Comparison of ENCODE assay signal across 8 mouse cellular contexts in genomic region chr13:37311555-37312221, GRCm38 (mm10). TPM values are rescaled to one million over a fixed set of nuclear protein-coding genes. Genes with fewer than 3 reads are reported as not detected.
DNase-seq lines count a peak whose midpoint lies in the region; ATAC-seq and TF ChIP-seq lines count a peak whose summit lies in the region.

No protein-coding gene starts in this region.

- DNase-seq in adrenal gland, postnatal 10 days = peak; percentile 6
- no peak for DNase-seq in adrenal gland, postnatal 4 days (ENCODE audit: low spot score in 2 of 2)
- DNase-seq in ES-E14 (ENCODE audit: low read depth, low spot score) = no peak
- peak; percentile 31 to 49 for DNase-seq in right cerebral cortex, postnatal 36 days (ENCODE audit: low spot score in 2 of 2)
- no peak for DNase-seq in ovary, postnatal 10 days (ENCODE audit: low spot score)

- WGBS in embryonic facial prominence, embryonic 12.5 days = 14% methylated on average over 27 of the region's 27 CpGs
- WGBS in hindbrain, embryonic 16.5 days = 10% methylated on average over 27 of the region's 27 CpGs
- WGBS in liver, embryonic 16.5 days (ENCODE audit: insufficient replicate concordance) = 31% methylated on average over 27 of the region's 27 CpGs

- no peak overlapping the region for H3K27ac ChIP-seq in ES-E14 (ENCODE audit: insufficient read depth, low read depth, low read length, poor library complexity, severe bottlenecking)
- H3K27ac ChIP-seq in embryonic facial prominence, embryonic 12.5 days = peak overlapping the region; percentile 17; the same call in 1 of the 2 replicates
- H3K27ac ChIP-seq in hindbrain, embryonic 16.5 days (ENCODE audit: low read depth, low read length) = peak overlapping the region; percentile 86
- no peak overlapping the region for H3K27ac ChIP-seq in liver, embryonic 16.5 days (ENCODE audit: low read length)

- H3K4me3 ChIP-seq in ES-E14 (ENCODE audit: insufficient read depth in 1 of 2, low read depth in 1 of 2, low read length in 2 of 2, poor library complexity in 1 of 2, severe bottlenecking in 1 of 2) = peak overlapping the region; percentile 50 to 60
- peak overlapping the region; percentile 35; the same call in 1 of the 2 replicates for H3K4me3 ChIP-seq in embryonic facial prominence, embryonic 12.5 days
- peak overlapping the region; percentile 33 for H3K4me3 ChIP-seq in hindbrain, embryonic 16.5 days (ENCODE audit: low read length)
- no peak overlapping the region for H3K4me3 ChIP-seq in liver, embryonic 16.5 days (ENCODE audit: low read depth, low read length)

- in situ Hi-C loops in ES-E14 (cut with MboI; ENCODE audit: low sequenced_read_pairs in 2 of 2, unreplicated experiment in 2 of 2) = loop anchor here in 1 of 2 experiments (25.0 kb wide), 2 partner anchors 1024 to 1324 kb away; no protein-coding TSS in a partner anchor

- peak overlapping the region; percentile 1; the same call in 1 of the 2 replicates for H3K9ac ChIP-seq in ES-E14 (ENCODE audit: insufficient read depth, low read depth, low read length, poor library complexity, severe bottlenecking)
- peak overlapping the region; percentile 54; the same call in 1 of the 2 replicates for H3K9ac ChIP-seq in embryonic facial prominence, embryonic 12.5 days
- H3K9ac ChIP-seq in hindbrain, embryonic 16.5 days (ENCODE audit: low read depth, low read length) = peak overlapping the region; percentile 74
- no peak overlapping the region for H3K9ac ChIP-seq in liver, embryonic 16.5 days (ENCODE audit: low read depth, low read length)

- H3K36me3 ChIP-seq in ES-E14 (ENCODE audit: control insufficient read depth, insufficient read depth, low read length, poor library complexity, severe bottlenecking) = no peaks in the 10 kb centered on the region
- no peaks in the 10 kb centered on the region for H3K36me3 ChIP-seq in embryonic facial prominence, embryonic 12.5 days
- no peaks in the 10 kb centered on the region for H3K36me3 ChIP-seq in hindbrain, embryonic 16.5 days (ENCODE audit: control insufficient read depth, insufficient read depth, low read length)
- no peaks in the 10 kb centered on the region for H3K36me3 ChIP-seq in liver, embryonic 16.5 days (ENCODE audit: control insufficient read depth, insufficient read depth)

- ATAC-seq in embryonic facial prominence, embryonic 12.5 days (ENCODE audit: insufficient number of reproducible peaks, insufficient read depth, low FRiP score, low TSS enrichment) = peak; percentile 28; the same call in 1 of the 2 replicates
- peak; percentile 55 for ATAC-seq in hindbrain, embryonic 16.5 days
- no peak for ATAC-seq in liver, embryonic 16.5 days (ENCODE audit: low read depth)

- no peaks in the 10 kb centered on the region for H3K9me3 ChIP-seq in ES-E14 (ENCODE audit: control insufficient read depth, insufficient read depth, low read depth, low read length)
- H3K9me3 ChIP-seq in embryonic facial prominence, embryonic 12.5 days = no peaks in the 10 kb centered on the region
- no peaks in the 10 kb centered on the region for H3K9me3 ChIP-seq in hindbrain, embryonic 16.5 days (ENCODE audit: control insufficient read depth, low read length)
- no peaks in the 10 kb centered on the region for H3K9me3 ChIP-seq in liver, embryonic 16.5 days (replicated peaks; ENCODE audit: control insufficient read depth, low read length)

- peak overlapping the region; percentile 75 for H3K4me2 ChIP-seq in embryonic facial prominence, embryonic 12.5 days (replicated peaks)
- H3K4me2 ChIP-seq in hindbrain, embryonic 16.5 days (ENCODE audit: low read length) = peak overlapping the region; percentile 76
- peak overlapping the region; percentile 61; the same call in 1 of the 2 replicates for H3K4me2 ChIP-seq in liver, embryonic 16.5 days (ENCODE audit: low read depth, low read length)

- peaks cover 14% of the 10 kb centered on the region for H3K27me3 ChIP-seq in embryonic facial prominence, embryonic 12.5 days
- H3K27me3 ChIP-seq in hindbrain, embryonic 16.5 days (replicated peaks; ENCODE audit: control insufficient read depth, insufficient read depth, low read length) = no peaks in the 10 kb centered on the region
- H3K27me3 ChIP-seq in liver, embryonic 16.5 days (ENCODE audit: control insufficient read depth, insufficient read depth, low read depth, low read length) = peaks cover 2% of the 10 kb centered on the region; the same call in 1 of the 2 replicates

- H3K4me1 ChIP-seq in ES-E14 (ENCODE audit: control insufficient read depth in 2 of 2, insufficient read depth in 2 of 2, low read length in 2 of 2, poor library complexity in 1 of 2) = peaks cover 2 to 4% of the 10 kb centered on the region in 2 experiments; a peak in 1 of 4 replicates
- H3K4me1 ChIP-seq in embryonic facial prominence, embryonic 12.5 days = 0 out of 2 replicates have a peak, but pooled peaks cover 3% of the 10 kb centered on the region
- H3K4me1 ChIP-seq in hindbrain, embryonic 16.5 days (ENCODE audit: control insufficient read depth, insufficient read depth, low read depth, low read length) = peaks cover 13% of the 10 kb centered on the region
- no peaks in the 10 kb centered on the region; the same call in 1 of the 2 replicates for H3K4me1 ChIP-seq in liver, embryonic 16.5 days (ENCODE audit: control insufficient read depth, low read depth, low read length)

TF ChIP-seq in ES-E14, 5 proteins besides CTCF, POLR2A, EP300 and RAD21:
- no peak for TF ChIP-seq CHD2 (IDR thresholded peaks at IDR 0.05; ENCODE audit: low read depth, low read length)
- no peak for TF ChIP-seq ZNF384 (IDR thresholded peaks at IDR 0.05; ENCODE audit: low read depth, low read length)
- no peak for TF ChIP-seq ZC3H11A (IDR thresholded peaks at IDR 0.05; ENCODE audit: borderline replicate concordance, low read depth, low read length)
- no peak for TF ChIP-seq MAFK (IDR thresholded peaks at IDR 0.05; ENCODE audit: insufficient read depth, low read depth, low read length)
- TF ChIP-seq HCFC1 (IDR thresholded peaks at IDR 0.05; ENCODE audit: borderline replicate concordance, insufficient read depth, low read length) = no peak

RNA-seq across cellular contexts. Expression of gene Ly86, which starts 33.3 kb away (rescaled TPM):
- total RNA-seq in adrenal gland, postnatal 10 days (2021) = 1 to 10 TPM; 4.2 to 4.6 TPM
- 1 to 10 TPM; 3.6 to 4.5 TPM for total RNA-seq in adrenal gland, postnatal 4 days (2021)
- 0.21 and 0.94 TPM in 2 replicates for total RNA-seq in ES-E14 (2012; rRNA removed)
- polyA plus RNA-seq in embryonic facial prominence, embryonic 12.5 days (2016; fragmentation: Nextera tagmentation; extraction: Ambion mirVana) = 5.4 and 5.7 TPM in 2 replicates
- polyA plus RNA-seq in hindbrain, embryonic 16.5 days (2015; fragmentation: Nextera tagmentation; extraction: Ambion mirVana) = 8.9 and 9.2 TPM in 2 replicates
- polyA plus RNA-seq in liver, embryonic 16.5 days (2015; fragmentation: Nextera tagmentation; extraction: Ambion mirVana) = 13.6 and 16.6 TPM in 2 replicates

Comparison
In these comparisons a context has a peak if more than half of its experiments do, and no peak if none do; other contexts are left out.
1. DNase-seq: peak in adrenal gland, postnatal 10 days (single experiment) and right cerebral cortex, postnatal 36 days (2 of 2); none in adrenal gland, postnatal 4 days (0 of 2), ES-E14 (single experiment) and ovary, postnatal 10 days (single experiment).
2. H3K27ac ChIP-seq: peak in embryonic facial prominence, embryonic 12.5 days (single experiment) and hindbrain, embryonic 16.5 days (single experiment); none in ES-E14 (single experiment) and liver, embryonic 16.5 days (single experiment).
3. Peak in every context shown above with its lines, with median percentiles within 50 percentile points of each other: H3K4me2 ChIP-seq.